Mouse (Mus musculus) bone marrow macrophage, adult 2 months (primary cell): ENCODE measurements around the gene Chpf. TPM values are rescaled to one million over a fixed set of nuclear protein-coding genes. Genes with fewer than 3 reads are reported as not detected.
A peak's percentile ranks its signal among the peaks of the same experiment; 100 is the strongest.

Source experiments
- H3K27ac ChIP-seq: 2 replicates; pipeline ENCODE4 v1.5.1; 2012; ENCODE audit warnings: low read depth, low read length; ENCODE audit not compliant: insufficient read depth
- H3K4me1 ChIP-seq: 2 replicates; pipeline ENCODE4 v1.6.1; 2012; ENCODE audit warnings: low read length; ENCODE audit not compliant: control insufficient read depth, insufficient read depth
- H3K4me3 ChIP-seq: 2 replicates; pipeline ENCODE4 v1.5.1; 2012; ENCODE audit warnings: mild to moderate bottlenecking, low read length, moderate library complexity; ENCODE audit not compliant: insufficient read depth
- CTCF ChIP-seq: IDR thresholded peaks from 2 replicates; pipeline ENCODE4 v1.5.1; 2012; ENCODE audit warnings: low read depth, mild to moderate bottlenecking, low read length, moderate library complexity
- POLR2A ChIP-seq: IDR thresholded peaks from 2 replicates; pipeline ENCODE4 v1.6.1; 2012; ENCODE audit warnings: mild to moderate bottlenecking, low read depth, low read length, borderline replicate concordance
- polyA plus RNA-seq: library from polyadenylated mRNA; stranded (reverse); fragments of >200 nt; gene quantifications from 2 replicates; pipeline ENCODE4 v1.2.4, GENCODE M21; 2012; ENCODE audit not compliant: missing spikeins, insufficient read depth, insufficient read length

Chpf gene
- polyA plus RNA-seq, 1 experiment = 1.3 TPM

- no peak overlapping the region for H3K27ac ChIP-seq
- no peaks in the 10 kb centered on the region for H3K4me1 ChIP-seq
- TF ChIP-seq CTCF (no peak), POLR2A (no peak)
- no peak overlapping the region for H3K4me3 ChIP-seq
These were observed 29.6 kb downstream of the Chpf start for GRCm38 (mm10) chr1:75449377-75450135.

- Histone ChIP-seq H3K4me3 (no peak overlapping the region), H3K27ac (no peak overlapping the region), H3K4me1 (no peaks in the 10 kb centered on the region)
- TF ChIP-seq CTCF = no peak
- no peak for TF ChIP-seq POLR2A
These were observed 30.2 kb downstream of the Chpf start for GRCm38 (mm10) chr1:75448937-75449336.

GRCm38 (mm10) chr1:75448052-75448431, 31.1 kb downstream of the Chpf start:
- H3K27ac ChIP-seq = no peak overlapping the region
- TF ChIP-seq POLR2A (no peak), CTCF (no peak)
- H3K4me1 ChIP-seq = no peaks in the 10 kb centered on the region
- H3K4me3 ChIP-seq = no peak overlapping the region

GRCm38 (mm10) chr1:75447265-75448051, 31.6 kb downstream of the Chpf start:
- no peaks in the 10 kb centered on the region for H3K4me1 ChIP-seq

GRCm38 (mm10) chr1:75446656-75447055, 32.5 kb downstream of the Chpf start:
- no peak overlapping the region for H3K27ac ChIP-seq
- TF ChIP-seq POLR2A = no peak
- no peak for TF ChIP-seq CTCF
- H3K4me1 ChIP-seq = no peaks in the 10 kb centered on the region
- H3K4me3 ChIP-seq = no peak overlapping the region

More at GRCm38 (mm10) chr1:75447265-75448051, 31.6 kb downstream of the Chpf start:
- H3K4me3 ChIP-seq = no peak overlapping the region
- H3K27ac ChIP-seq = no peak overlapping the region
- TF ChIP-seq POLR2A = no peak
- TF ChIP-seq CTCF = no peak

DNA sequence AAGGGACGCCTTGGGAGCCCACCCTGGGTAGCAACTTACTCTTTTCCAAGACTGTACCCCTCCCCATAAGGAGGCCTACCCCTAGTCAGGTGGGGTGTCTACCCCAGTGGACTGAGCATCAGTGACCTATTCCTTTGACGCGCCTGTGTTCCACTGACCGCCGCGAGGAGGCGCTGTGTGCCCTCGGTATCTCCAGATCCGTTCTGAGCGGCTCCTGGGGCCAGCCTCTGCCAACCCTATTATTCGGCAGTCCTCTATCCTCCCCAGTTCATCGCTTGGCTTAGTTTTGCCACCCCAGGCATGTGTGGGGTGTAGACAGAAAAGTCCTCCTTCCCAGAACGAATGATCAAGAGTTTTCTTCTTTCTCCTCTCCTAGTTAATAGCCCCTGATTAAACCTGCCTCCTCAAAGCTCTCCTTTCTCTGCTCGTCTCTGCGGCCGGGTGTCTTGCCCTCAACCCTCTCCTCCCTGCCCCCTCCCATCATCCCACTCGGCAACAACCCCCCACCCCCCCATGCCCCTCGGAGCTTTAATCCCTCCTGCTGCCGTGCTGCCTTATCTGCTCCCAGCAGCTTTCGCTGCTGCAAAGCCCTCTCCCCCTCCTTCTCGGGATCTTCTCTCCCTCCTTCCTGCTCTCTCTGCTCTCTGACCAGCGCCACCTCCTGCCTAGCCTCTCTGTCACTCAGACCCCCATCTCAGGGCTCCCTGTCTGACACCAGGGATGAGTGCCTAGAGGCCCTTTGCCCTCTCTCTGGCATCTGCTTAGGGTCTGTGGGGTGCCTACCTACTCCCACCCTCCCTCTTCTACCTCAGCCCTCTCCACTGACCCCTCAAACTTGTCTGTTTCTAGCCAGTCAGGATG, 33.1 kb downstream of the Chpf start:
- TF ChIP-seq POLR2A (no peak), CTCF (peak; percentile 82)
- Histone ChIP-seq H3K4me3 (no peak overlapping the region), H3K4me1 (no peaks in the 10 kb centered on the region), H3K27ac (no peak overlapping the region)

GRCm38 (mm10) chr1:75445141-75445701, 33.9 kb downstream of the Chpf start:
- Histone ChIP-seq H3K4me1 (no peaks in the 10 kb centered on the region), H3K27ac (no peak overlapping the region), H3K4me3 (no peak overlapping the region)
- TF ChIP-seq POLR2A (no peak), CTCF (no peak)

- TF ChIP-seq POLR2A (no peak), CTCF (no peak)
- H3K4me1 ChIP-seq = no peaks in the 10 kb centered on the region
- no peak overlapping the region for H3K4me3 ChIP-seq
- no peak overlapping the region for H3K27ac ChIP-seq
These were observed 34.9 kb downstream of the Chpf start for GRCm38 (mm10) chr1:75444208-75444607.

GRCm38 (mm10) chr1:75443247-75444024, 35.7 kb downstream of the Chpf start:
- TF ChIP-seq CTCF (no peak), POLR2A (no peak)
- Histone ChIP-seq H3K27ac (no peak overlapping the region), H3K4me1 (no peaks in the 10 kb centered on the region), H3K4me3 (no peak overlapping the region)
